Mouse (Mus musculus) embryonic fibroblast, embryonic 13.5 days (primary cell): ENCODE results near the gene Mylk4.

ENCODE experiments used
- CTCF ChIP-seq: IDR thresholded peaks from 2 replicates; pipeline ENCODE4 v1.5.1; 2011; ENCODE audit warnings: mild to moderate bottlenecking, control low read depth, low read length, moderate library complexity, borderline replicate concordance; ENCODE audit not compliant: insufficient read depth
- POLR2A ChIP-seq: IDR thresholded peaks from 2 replicates; pipeline ENCODE4 v1.6.1; 2011; ENCODE audit warnings: low read depth, mild to moderate bottlenecking, control low read depth, low read length, moderate library complexity

GRCm38 (mm10) chr13:32819926-32820325 is 36.2 kb upstream of the Mylk4 start:
- TF ChIP-seq CTCF: no peak
- no peak for TF ChIP-seq POLR2A
